Mouse (Mus musculus): ENCODE data around the gene Hace1. TPM values are rescaled to one million over a fixed set of nuclear protein-coding genes. Genes with fewer than 3 reads are reported as not detected.

The Hace1 gene
- polyA plus RNA-seq, 1 experiment from 2014 or later: 22.9 TPM

DNA sequence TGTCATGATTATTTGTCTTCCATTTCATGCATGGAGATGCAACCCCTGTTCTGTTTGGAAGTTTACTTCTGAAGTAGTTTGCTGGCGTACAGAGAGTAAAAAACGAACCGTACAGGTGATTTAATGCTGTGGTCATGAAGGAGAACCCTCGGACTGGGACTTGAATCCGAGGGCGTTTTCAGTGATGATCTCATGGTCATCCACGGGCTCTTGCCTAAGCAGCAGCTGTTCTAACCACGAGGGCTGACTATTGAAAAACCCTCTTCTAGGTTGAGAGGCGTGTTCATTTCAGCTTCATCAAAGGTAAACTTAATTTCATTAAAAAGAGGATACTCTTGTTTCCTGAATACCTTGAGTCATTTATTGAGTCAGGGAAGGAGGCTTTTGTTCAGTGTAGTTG, 84.4 kb downstream of the Hace1 start:
- Histone ChIP-seq H3K4me3 (ENCODE audit: low read depth, low read length) (no peak overlapping the region), H3K27ac (ENCODE audit: low read depth, low read length) (no peak overlapping the region), H3K36me3 (ENCODE audit: control insufficient read depth, insufficient read depth, low read length) (no peaks in the 10 kb centered on the region), H3K9me3 (ENCODE audit: control insufficient read depth, low read length) (no peaks in the 10 kb centered on the region), H3K4me1 (replicated peaks; ENCODE audit: control insufficient read depth, insufficient read depth, low read length) (no peaks in the 10 kb centered on the region), H3K9ac (ENCODE audit: low read depth, low read length) (no peak overlapping the region), H3K27me3 (ENCODE audit: control insufficient read depth, insufficient read depth, low read length) (no peaks in the 10 kb centered on the region), H3K4me2 (replicated peaks; ENCODE audit: low read depth, low read length) (no peak overlapping the region)
- ATAC-seq (ENCODE audit: low FRiP score) (no peak), DNase-seq (ENCODE audit: low spot score) (no peak)
- 93% methylated on average over 9 of the region's 9 CpGs for WGBS

- WGBS: 96% methylated on average over 2 of the region's 2 CpGs
- Histone ChIP-seq H3K4me1 (replicated peaks; ENCODE audit: control insufficient read depth, insufficient read depth, low read length) (no peaks in the 10 kb centered on the region), H3K9me3 (ENCODE audit: control insufficient read depth, low read length) (no peaks in the 10 kb centered on the region), H3K9ac (ENCODE audit: low read depth, low read length) (no peak overlapping the region), H3K4me3 (ENCODE audit: low read depth, low read length) (no peak overlapping the region), H3K36me3 (ENCODE audit: control insufficient read depth, insufficient read depth, low read length) (no peaks in the 10 kb centered on the region), H3K4me2 (replicated peaks; ENCODE audit: low read depth, low read length) (no peak overlapping the region), H3K27me3 (ENCODE audit: control insufficient read depth, insufficient read depth, low read length) (no peaks in the 10 kb centered on the region), H3K27ac (ENCODE audit: low read depth, low read length) (no peak overlapping the region)
- ATAC-seq (ENCODE audit: low FRiP score): no peak
- DNase-seq (ENCODE audit: low spot score): no peak
Measured at GRCm38 (mm10) chr10:45668266-45668665, 90.6 kb downstream of the Hace1 start.

- Histone ChIP-seq H3K9ac (ENCODE audit: low read depth, low read length) (no peak overlapping the region), H3K9me3 (ENCODE audit: control insufficient read depth, low read length) (no peaks in the 10 kb centered on the region), H3K36me3 (ENCODE audit: control insufficient read depth, insufficient read depth, low read length) (no peaks in the 10 kb centered on the region), H3K4me3 (ENCODE audit: low read depth, low read length) (no peak overlapping the region), H3K4me1 (replicated peaks; ENCODE audit: control insufficient read depth, insufficient read depth, low read length) (no peaks in the 10 kb centered on the region), H3K4me2 (replicated peaks; ENCODE audit: low read depth, low read length) (no peak overlapping the region), H3K27ac (ENCODE audit: low read depth, low read length) (no peak overlapping the region), H3K27me3 (ENCODE audit: control insufficient read depth, insufficient read depth, low read length) (no peaks in the 10 kb centered on the region)
- no peak for DNase-seq (ENCODE audit: low spot score)
- ATAC-seq (ENCODE audit: low FRiP score): no peak
Measured at GRCm38 (mm10) chr10:45676796-45677195, 99.2 kb downstream of the Hace1 start.

- H3K4me1 ChIP-seq (replicated peaks; ENCODE audit: control insufficient read depth, insufficient read depth, low read length): no peaks in the 10 kb centered on the region
- H3K4me3 ChIP-seq (ENCODE audit: low read depth, low read length): no peak overlapping the region
- ATAC-seq (ENCODE audit: low FRiP score) (no peak), DNase-seq (ENCODE audit: low spot score) (no peak)
- no peak overlapping the region for H3K9ac ChIP-seq (ENCODE audit: low read depth, low read length)
- H3K27ac ChIP-seq (ENCODE audit: low read depth, low read length): no peak overlapping the region
- H3K27me3 ChIP-seq (ENCODE audit: control insufficient read depth, insufficient read depth, low read length): no peaks in the 10 kb centered on the region
- H3K36me3 ChIP-seq (ENCODE audit: control insufficient read depth, insufficient read depth, low read length): no peaks in the 10 kb centered on the region
- no peak overlapping the region for H3K4me2 ChIP-seq (replicated peaks; ENCODE audit: low read depth, low read length)
- 95% methylated on average over 1 of the region's 1 CpGs for WGBS
- no peaks in the 10 kb centered on the region for H3K9me3 ChIP-seq (ENCODE audit: control insufficient read depth, low read length)
Measured at GRCm38 (mm10) chr10:45686191-45686590, 108.6 kb downstream of the Hace1 start.

DNA sequence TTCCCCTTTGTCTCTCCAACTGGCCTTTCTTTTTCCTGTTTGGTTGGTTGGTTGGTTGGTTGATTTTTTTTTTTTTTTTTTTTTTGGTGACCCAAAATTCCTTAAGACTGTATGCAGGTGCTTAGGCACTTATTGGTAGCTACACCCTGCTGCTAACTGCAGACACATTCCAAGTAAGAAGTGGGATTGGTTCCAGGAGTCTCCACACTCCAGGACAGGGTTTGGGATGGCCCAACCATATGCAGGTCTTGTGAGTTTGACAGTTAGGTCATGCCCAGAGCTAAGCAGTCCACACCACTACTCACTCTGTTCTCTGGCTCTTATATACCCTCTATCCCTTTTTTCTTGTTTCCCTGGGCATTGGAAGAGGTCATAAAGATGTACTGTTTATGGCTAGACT, 117.3 kb downstream of the Hace1 start:
- no peak overlapping the region for H3K27ac ChIP-seq (ENCODE audit: low read depth, low read length)
- no peak for ATAC-seq (ENCODE audit: low FRiP score)
- H3K27me3 ChIP-seq (ENCODE audit: control insufficient read depth, insufficient read depth, low read length): no peaks in the 10 kb centered on the region
- no peak overlapping the region for H3K4me2 ChIP-seq (replicated peaks; ENCODE audit: low read depth, low read length)
- H3K36me3 ChIP-seq (ENCODE audit: control insufficient read depth, insufficient read depth, low read length): no peaks in the 10 kb centered on the region
- no peak overlapping the region for H3K9ac ChIP-seq (ENCODE audit: low read depth, low read length)
- DNase-seq (ENCODE audit: low spot score): no peak
- no peak overlapping the region for H3K4me3 ChIP-seq (ENCODE audit: low read depth, low read length)
- H3K4me1 ChIP-seq (replicated peaks; ENCODE audit: control insufficient read depth, insufficient read depth, low read length): no peaks in the 10 kb centered on the region
- H3K9me3 ChIP-seq (ENCODE audit: control insufficient read depth, low read length): no peaks in the 10 kb centered on the region

- DNase-seq (ENCODE audit: low spot score) (no peak), ATAC-seq (ENCODE audit: low FRiP score) (no peak)
- Histone ChIP-seq H3K4me1 (replicated peaks; ENCODE audit: control insufficient read depth, insufficient read depth, low read length) (no peaks in the 10 kb centered on the region), H3K4me2 (replicated peaks; ENCODE audit: low read depth, low read length) (no peak overlapping the region), H3K4me3 (ENCODE audit: low read depth, low read length) (no peak overlapping the region), H3K27ac (ENCODE audit: low read depth, low read length) (no peak overlapping the region), H3K9me3 (ENCODE audit: control insufficient read depth, low read length) (no peaks in the 10 kb centered on the region), H3K36me3 (ENCODE audit: control insufficient read depth, insufficient read depth, low read length) (no peaks in the 10 kb centered on the region), H3K27me3 (ENCODE audit: control insufficient read depth, insufficient read depth, low read length) (no peaks in the 10 kb centered on the region), H3K9ac (ENCODE audit: low read depth, low read length) (no peak overlapping the region)
- WGBS: 97% methylated on average over 1 of the region's 1 CpGs
Measured at GRCm38 (mm10) chr10:45695522-45695921, 117.9 kb downstream of the Hace1 start.

DNA sequence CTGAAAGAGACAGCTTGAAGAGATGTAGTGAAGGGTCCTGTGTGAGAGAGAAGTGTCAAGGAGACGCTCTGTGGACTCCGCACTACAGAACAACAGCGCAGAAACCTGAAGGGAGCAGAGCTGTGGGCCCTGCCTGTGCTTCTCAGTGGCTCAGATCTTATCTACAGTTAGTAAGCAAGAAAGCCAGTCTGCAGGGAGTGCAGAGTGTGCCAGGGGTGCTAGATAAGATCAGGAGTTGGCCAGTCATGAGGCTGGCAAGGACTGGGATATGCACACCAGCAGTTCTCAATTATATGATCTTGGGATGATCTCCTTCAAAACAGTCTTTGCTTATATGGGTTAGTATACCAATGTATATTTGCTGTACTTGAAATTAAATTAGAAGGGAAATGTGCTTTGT, 121.3 kb downstream of the Hace1 start:
- H3K27me3 ChIP-seq (ENCODE audit: control insufficient read depth, insufficient read depth, low read length): no peaks in the 10 kb centered on the region
- DNase-seq (ENCODE audit: low spot score): no peak
- no peak overlapping the region for H3K27ac ChIP-seq (ENCODE audit: low read depth, low read length)
- H3K4me3 ChIP-seq (ENCODE audit: low read depth, low read length): no peak overlapping the region
- no peaks in the 10 kb centered on the region for H3K9me3 ChIP-seq (ENCODE audit: control insufficient read depth, low read length)
- ATAC-seq (ENCODE audit: low FRiP score): no peak
- 96% methylated on average over 3 of the region's 3 CpGs for WGBS
- no peaks in the 10 kb centered on the region for H3K36me3 ChIP-seq (ENCODE audit: control insufficient read depth, insufficient read depth, low read length)
- H3K4me1 ChIP-seq (replicated peaks; ENCODE audit: control insufficient read depth, insufficient read depth, low read length): no peaks in the 10 kb centered on the region
- no peak overlapping the region for H3K9ac ChIP-seq (ENCODE audit: low read depth, low read length)
- H3K4me2 ChIP-seq (replicated peaks; ENCODE audit: low read depth, low read length): no peak overlapping the region

GRCm38 (mm10) chr10:45706849-45707248, 129.2 kb downstream of the Hace1 start:
- no peak overlapping the region for H3K9ac ChIP-seq (ENCODE audit: low read depth, low read length)
- no peaks in the 10 kb centered on the region for H3K4me1 ChIP-seq (replicated peaks; ENCODE audit: control insufficient read depth, insufficient read depth, low read length)
- H3K4me2 ChIP-seq (replicated peaks; ENCODE audit: low read depth, low read length): no peak overlapping the region
- WGBS: 92% methylated on average over 2 of the region's 2 CpGs
- H3K36me3 ChIP-seq (ENCODE audit: control insufficient read depth, insufficient read depth, low read length): no peaks in the 10 kb centered on the region
- ATAC-seq (ENCODE audit: low FRiP score) (no peak), DNase-seq (ENCODE audit: low spot score) (no peak)
- no peaks in the 10 kb centered on the region for H3K27me3 ChIP-seq (ENCODE audit: control insufficient read depth, insufficient read depth, low read length)
- H3K4me3 ChIP-seq (ENCODE audit: low read depth, low read length): no peak overlapping the region
- H3K27ac ChIP-seq (ENCODE audit: low read depth, low read length): no peak overlapping the region
- no peaks in the 10 kb centered on the region for H3K9me3 ChIP-seq (ENCODE audit: control insufficient read depth, low read length)

DNA sequence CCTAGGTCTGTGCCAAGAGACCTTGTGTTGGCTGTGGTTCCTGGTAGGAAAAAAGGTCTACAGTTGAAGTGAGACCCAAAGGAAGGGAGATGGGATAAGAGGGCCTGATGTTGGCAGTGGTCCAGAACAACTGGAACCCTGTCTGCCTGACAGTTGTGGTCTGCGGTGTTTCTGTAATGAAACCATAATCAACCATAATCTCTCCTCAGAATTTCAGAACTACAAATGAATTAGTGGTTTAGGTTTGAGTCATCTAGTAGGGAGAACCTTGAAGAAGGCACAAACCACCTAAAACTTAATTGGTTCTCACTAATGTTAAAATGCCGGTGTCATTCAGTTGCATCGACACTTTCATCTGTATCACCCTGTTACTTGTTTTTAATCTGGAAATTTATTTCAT, 133.2 kb downstream of the Hace1 start:
- Histone ChIP-seq H3K4me2 (replicated peaks; ENCODE audit: low read depth, low read length) (no peak overlapping the region), H3K4me1 (replicated peaks; ENCODE audit: control insufficient read depth, insufficient read depth, low read length) (no peaks in the 10 kb centered on the region), H3K27me3 (ENCODE audit: control insufficient read depth, insufficient read depth, low read length) (no peaks in the 10 kb centered on the region), H3K4me3 (ENCODE audit: low read depth, low read length) (no peak overlapping the region), H3K27ac (ENCODE audit: low read depth, low read length) (no peak overlapping the region), H3K9me3 (ENCODE audit: control insufficient read depth, low read length) (no peaks in the 10 kb centered on the region), H3K36me3 (ENCODE audit: control insufficient read depth, insufficient read depth, low read length) (no peaks in the 10 kb centered on the region), H3K9ac (ENCODE audit: low read depth, low read length) (no peak overlapping the region)
- ATAC-seq (ENCODE audit: low FRiP score) (no peak), DNase-seq (ENCODE audit: low spot score) (no peak)
- 96% methylated on average over 3 of the region's 3 CpGs for WGBS

Data from hindbrain, embryonic 11.5 days (tissue).